Mouse (Mus musculus) fibroblast of lung, adult 2 months (primary cell): ENCODE results near the gene Ugt2b36.
"Not testable (repeated sequence)": the region's sequence is repeated elsewhere in the genome, so short reads cannot be mapped to it uniquely, and the experiment has no call there.

Experiments used
- DNase-seq: peaks from one replicate; pipeline ENCODE4 v3.0.0-alpha.2; 2011; ENCODE audit warnings: low read depth

The Ugt2b36 gene

DNA sequence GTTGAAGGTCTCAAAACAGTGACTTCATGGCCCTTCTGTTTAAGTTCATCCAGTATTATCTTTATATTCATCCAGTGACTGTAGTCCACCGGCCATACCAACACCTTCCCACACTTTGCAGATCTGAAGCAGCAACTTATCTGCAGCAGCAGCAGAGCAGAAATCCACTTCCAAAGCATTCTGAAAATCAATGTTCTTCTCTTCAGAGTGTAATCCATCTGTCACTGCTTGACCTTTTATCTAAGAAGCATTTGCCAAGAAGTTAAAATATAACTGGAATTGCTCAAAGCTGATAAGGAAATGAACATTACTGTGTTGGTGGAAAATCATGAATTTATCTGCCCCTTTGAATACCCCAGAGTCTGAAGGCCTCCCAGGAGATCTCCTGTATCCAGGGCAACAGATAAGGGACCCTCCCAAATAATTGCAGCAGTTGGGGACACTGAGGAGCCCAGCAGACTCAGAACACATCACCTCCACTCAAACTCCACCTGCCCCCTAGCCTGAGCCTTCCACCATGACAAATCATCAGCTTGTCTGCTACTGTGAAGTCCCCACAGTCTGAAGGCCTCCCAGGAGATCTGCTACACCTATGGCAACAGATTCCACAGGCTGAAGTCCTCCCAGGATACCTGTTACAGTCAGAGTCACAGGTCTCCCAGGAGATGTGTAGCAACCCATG is at the start of gene Ugt2b36:
Gene Ugt2b36, minus strand, starts transcription at position 210 of the 682 bp plus-strand sequence.
- DNase-seq, result no peak

DNA sequence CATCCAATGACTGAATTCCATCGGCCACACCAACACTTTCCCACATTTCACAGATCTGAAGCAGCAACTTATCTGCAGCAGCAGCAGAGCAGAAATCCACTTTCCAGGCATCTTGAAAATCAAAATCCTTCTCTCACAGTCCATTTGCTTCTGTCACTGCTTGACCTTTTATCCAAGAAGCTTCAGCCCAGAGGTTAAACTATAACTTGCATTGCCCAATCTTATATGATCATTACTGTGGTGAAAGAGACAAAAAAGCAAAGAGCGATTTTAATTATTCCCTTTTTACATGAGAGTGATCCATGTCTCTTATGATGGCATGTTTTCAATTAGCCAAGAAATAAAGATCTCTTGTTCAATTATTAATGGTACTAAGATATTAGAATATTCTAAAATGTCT is 47.8 kb upstream of the Ugt2b36 start, which contains the start of gene Ugt2b5:
Gene Ugt2b5, minus strand, starts transcription at position 123 of the 400 bp plus-strand sequence.
- DNase-seq, result not testable (repeated sequence)

DNA sequence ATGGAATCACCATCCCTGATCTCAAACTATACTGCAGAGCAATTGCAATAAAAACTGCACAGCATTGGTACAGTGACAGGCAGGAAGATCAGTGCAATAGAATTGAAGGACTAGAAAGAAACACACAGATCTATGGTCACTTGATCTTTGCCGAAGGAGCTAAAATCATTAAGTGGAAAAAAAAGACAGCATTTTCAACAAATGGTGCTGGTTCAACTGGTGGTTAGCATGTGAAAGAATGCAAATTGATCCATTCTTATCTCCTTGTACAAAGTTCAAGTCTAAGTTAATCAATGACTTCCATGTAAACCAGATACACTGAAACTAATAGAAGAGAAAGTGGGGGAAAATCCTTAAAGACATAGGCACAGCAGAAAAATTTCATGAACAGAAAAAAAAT is 11.3 kb upstream of the Ugt2b36 start:
- not testable (repeated sequence) for DNase-seq

DNA sequence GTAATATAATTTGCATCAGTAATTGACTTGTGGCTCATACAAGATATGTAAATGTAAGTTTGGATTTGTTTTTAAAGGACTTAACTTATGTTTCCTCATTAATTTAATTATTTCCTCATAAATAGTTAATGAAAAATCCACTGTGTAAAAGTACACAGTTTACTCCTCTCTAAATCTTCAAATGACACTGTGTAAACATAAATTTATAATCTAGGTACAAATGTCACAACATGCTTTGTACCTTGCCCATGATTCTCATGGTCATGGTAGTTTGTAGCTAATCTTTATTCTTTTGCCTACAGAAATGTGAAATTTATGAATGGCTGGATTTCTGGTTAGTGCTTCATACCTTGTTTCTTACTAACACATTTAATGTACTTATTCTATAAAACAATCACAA is 1.2 kb downstream of the Ugt2b36 start:
- no peak for DNase-seq

DNA sequence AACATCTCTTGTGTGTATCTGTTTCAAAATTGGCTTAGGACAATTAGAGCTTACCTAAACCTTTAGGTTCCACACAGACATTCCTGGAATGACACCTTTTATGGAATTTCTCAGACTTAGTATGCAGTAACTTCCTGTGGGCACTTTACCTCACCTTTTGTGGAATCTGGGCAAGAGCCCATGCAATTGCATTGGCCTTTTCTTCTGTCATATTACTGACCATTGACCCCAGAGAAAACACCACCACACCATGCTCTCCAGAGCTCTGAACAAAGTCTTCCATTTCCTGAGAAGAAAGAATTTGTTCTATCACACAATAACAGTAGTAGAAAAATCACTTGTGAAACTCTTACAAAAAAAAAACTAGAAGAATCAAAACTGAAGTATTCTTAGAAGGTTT is 3.1 kb downstream of the Ugt2b36 start:
- DNase-seq, result no peak

DNA sequence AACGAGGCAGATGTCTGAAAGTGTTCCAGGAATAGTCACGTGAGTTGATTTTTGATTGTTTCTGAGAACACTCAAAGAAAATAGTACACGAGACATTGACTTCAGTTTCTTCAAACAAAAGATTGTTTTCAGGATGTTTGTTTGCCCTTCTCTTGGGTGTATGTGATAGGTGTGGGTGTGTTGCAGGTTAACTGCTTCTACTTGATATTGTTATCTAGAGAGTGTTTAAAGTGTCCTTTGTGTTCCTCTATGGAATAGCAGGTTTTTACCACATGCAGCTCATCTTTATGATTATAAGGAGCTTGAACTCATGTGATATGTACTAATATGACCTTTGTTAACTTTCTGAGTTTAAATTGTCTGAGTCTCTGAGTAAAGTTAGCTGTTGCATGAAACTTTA is 6.1 kb downstream of the Ugt2b36 start:
- no peak for DNase-seq

DNA sequence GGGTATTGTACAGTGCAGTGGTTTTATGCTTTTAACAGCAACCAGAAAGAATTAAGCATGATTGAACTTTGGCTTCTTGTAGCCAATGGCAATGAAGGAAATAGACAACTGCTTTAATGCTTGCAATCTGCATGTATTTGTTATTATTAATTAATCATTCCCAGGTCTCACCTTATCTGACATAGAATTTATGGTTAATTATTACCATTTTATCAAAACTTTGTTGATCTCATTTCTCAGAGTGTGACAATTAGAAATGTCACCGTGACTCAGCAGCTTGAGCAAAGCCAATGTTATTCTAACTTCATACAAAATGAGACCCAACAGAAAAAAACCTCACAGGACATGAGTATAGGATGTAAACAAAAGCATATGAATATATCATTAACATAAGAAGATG is 61.7 kb downstream of the Ugt2b36 start:
- no peak for DNase-seq

DNA sequence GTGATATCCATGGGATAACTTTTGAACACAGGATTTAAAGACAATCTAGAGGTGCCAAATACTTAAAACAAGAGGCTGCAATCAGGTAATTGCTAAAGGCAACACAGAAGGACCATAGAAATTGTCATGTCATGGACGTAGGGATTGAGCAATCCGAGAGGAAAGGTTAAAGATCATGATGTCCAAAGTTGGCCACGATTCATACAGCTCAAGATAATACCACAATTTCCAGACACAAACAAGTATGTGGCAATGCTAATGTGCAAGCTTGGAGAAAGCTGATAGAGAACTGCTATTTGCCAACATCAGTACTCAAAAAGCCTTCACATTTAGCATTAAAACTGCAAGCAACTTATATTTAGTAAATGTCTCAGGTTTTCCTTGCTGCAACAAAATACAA is 65.0 kb downstream of the Ugt2b36 start:
- no peak for DNase-seq
